Mouse (Mus musculus): ENCODE measurements around the gene Sdsl.

The Sdsl gene

DNA sequence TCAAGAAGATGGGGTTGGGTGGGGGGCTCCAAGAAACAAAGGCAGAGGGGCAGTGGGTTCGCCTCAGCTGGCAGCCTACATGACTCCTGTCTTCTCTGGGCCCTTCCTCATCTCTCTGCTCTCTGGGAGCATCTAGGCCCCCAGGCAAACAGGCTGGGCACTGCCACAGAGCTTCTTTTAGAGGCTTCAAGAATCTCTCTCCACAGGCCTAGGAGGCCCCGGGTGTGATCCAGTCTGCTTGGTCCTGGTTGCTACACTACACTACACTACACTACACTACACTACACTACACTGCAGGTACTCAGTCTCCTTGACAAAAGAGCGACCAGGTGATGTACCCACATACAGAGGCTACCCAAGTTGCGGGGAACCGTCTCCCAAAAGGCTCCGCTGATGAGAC is 42.9 kb downstream of the Sdsl start:
- DNase-seq (ENCODE audit: low spot score), result no peak

GRCm38 (mm10) chr5:120428990-120429389 is 43.6 kb downstream of the Sdsl start:
- no peak for DNase-seq (ENCODE audit: low spot score)

DNA sequence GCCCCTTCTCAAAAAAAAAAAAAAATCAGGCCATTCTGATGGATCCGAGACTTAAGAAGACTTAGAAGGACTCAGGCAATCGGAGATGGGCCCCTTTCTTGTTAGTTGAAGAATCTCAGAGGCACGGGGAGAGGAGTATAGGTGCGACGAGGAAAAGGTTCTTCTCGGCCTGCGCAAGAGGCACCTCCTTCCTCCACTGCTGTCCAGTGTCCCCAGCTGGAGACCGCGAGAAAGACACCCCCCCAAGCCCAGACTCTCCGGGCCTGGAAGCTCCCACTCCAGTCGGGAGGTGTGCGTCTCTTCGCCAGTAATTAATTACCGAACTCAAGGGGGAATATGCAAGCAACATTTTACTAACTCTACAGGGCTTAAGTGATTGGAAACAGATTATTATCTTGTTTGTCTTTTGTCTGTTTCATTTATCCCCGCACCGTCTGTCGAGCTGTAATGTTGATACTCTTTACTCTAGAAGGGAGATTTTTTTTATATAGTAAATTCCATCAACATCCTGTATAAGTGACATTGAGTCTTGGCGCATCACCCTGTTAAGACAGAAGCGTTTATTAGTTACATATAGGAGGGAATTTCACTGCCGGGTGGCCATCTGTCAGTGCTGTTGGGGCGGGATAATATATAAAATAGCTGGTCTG is 44.3 kb downstream of the Sdsl start:
- no peak for DNase-seq (ENCODE audit: low spot score)

DNA sequence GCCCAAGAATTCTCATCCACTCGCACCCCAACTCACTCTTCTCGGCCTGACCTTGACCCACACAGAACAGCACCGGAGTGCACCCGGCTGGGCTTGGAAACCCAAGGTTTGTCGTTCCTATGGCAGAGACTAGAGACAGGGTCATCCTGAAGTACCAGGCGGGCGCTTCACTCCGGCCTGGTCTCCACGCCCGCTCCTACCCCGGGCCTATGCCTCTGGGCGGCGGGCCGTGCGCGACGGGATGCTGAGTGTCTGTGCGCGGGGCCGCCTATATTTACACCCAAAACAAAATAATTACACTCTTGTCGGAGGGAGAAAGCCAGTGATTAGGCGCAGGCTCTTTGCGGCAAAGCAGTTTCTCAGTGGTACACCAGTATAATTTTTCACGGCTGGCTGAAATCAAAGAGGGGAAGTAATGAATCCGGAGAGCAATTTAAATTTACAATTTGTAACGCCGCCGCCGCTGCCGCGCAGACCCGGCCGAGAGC is 45.1 kb downstream of the Sdsl start:
- no peak for DNase-seq (ENCODE audit: low spot score)

- no peak for DNase-seq (ENCODE audit: low spot score)
These were observed 46.0 kb downstream of the Sdsl start for GRCm38 (mm10) chr5:120426572-120426971.

- no peak for DNase-seq (ENCODE audit: low spot score)
These were observed 46.9 kb downstream of the Sdsl start for GRCm38 (mm10) chr5:120425711-120426110.

- no peak for DNase-seq (ENCODE audit: low spot score)
These were observed 48.0 kb downstream of the Sdsl start for GRCm38 (mm10) chr5:120424657-120425056.

GRCm38 (mm10) chr5:120424039-120424438 is 48.6 kb downstream of the Sdsl start:
- peak; percentile 41 for DNase-seq (ENCODE audit: low spot score)

- DNase-seq (ENCODE audit: low spot score), result no peak
These were observed 52.5 kb downstream of the Sdsl start for GRCm38 (mm10) chr5:120420106-120420505.

DNA sequence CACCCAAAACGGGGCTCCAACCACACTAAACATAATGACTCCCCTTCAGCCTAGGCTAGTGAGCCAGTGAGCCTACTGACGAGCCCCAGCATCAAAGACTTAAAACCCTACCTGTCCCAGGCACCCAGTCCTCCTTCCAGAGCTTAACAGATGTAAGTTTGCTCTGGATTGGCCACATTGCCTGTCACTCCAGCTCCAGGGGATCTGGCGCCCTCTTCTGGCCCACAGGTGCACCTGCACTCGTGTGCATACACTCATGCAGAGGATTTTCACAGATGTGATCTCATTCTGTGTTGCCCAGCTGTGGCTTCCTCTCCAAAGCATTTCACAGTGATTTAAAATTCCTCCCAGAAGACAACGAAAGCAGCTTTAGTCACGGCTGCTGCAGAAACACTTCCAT is 59.2 kb downstream of the Sdsl start:
- DNase-seq (ENCODE audit: low spot score), result no peak

DNA sequence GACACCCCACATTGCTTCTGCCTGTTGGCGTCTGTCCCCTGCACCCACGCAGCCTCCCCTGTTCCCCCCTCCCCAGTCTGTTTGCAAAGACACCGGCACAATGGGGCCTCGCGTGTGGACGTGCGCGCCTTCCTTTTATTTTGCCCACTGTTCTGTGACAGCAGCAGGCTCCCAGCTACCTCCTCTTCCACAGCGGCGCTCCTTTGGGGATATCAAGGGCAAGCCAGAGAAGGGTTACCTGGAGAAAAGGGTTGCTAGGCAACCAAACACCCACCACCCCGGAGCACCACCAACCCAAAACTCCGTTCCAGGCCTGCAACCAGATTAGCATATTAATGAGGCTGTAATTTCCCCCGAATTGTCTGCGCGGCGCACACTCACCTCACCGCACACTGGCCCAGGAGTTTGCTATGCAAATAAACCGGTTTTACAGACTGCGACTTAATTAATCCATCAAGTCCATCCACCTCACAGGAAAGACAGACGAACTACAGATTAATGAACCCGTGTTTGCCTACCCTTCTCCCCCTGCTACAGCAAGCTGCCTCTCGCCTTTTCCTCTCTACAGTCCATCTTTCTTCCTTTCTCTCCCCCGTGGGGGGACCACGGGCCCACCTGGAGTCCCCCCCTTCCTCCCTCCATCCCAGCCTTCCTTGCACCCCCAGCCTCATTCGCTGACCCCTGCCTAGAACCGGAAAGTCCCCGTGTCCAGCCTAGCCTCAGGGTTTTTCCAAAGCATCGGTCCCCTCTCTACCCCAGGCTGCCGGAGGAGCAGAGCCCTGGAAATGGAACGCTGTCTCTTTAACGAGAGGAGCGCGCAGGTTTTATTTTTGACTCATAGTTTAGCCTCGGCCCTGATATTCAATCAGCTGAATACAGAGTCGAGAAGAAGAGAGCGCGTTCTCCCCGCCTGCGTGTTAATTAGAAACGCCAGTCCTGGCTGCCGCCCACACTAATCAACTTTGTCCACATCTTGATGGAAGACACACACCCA is 62.9 kb downstream of the Sdsl start:
- DNase-seq (ENCODE audit: low spot score), result no peak

GRCm38 (mm10) chr5:120408933-120409332 is 63.7 kb downstream of the Sdsl start:
- DNase-seq (ENCODE audit: low spot score), result no peak

Data from c-Kit-positive CD71-positive TER-119-positive erythroid progenitor cells, embryonic 14.5 days (primary cell).